Mouse (Mus musculus): Measurements from ENCODE around the gene Tnip1.

DNA sequence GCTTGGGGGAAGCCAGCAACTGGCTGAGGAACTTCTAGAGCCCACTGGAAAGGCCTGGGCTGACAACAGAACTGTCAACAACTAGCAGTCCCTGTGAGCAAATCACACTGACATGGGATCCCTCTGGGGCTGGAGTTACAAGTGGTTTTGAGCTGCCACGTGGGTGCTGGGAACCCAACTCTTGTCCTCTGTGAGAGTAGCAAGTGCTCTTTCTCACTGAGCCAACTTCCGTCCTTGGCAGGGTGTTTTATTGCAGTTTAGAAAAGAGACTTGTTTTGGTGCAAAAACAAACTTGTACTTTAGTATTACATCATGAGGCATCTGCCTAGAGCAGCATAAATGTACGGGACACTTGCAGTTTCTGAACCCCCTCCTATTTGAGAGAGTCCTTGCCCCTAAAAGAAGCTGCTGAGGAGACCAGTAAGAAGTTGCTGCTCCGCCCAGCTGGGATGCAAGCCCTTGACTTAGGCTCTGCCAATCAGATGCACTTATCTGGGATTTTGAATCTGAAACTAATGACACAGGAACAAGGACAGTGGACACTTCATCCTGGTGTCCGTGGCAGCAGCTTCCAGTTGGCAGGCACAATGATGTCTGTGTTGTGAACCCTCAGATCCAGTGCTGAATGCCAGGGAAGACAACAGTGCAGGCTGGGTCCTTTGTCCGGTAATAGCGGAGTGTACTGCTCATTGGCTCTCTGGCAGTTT is 90.7 kb downstream of the Tnip1 start:
- no peak for TF ChIP-seq GATA1 (IDR thresholded peaks at IDR 0.05; ENCODE audit: borderline replicate concordance, low read length)
- TF ChIP-seq FLI1 (IDR thresholded peaks at IDR 0.05; ENCODE audit: low read length): no peak

Measured in megakaryocyte, embryonic 14.5 days (primary cell).